Mouse (Mus musculus) bone marrow macrophage, adult 2 months (primary cell): ENCODE results near the gene Ckb. TPM values are rescaled to one million over a fixed set of nuclear protein-coding genes. Genes with fewer than 3 reads are reported as not detected.
A peak's percentile ranks its signal among the peaks of the same experiment; 100 is the strongest.
"Not testable (repeated sequence)": the region's sequence is repeated elsewhere in the genome, so short reads cannot be mapped to it uniquely, and the experiment has no call there.

Experiments used
- H3K27ac ChIP-seq: 2 replicates; pipeline ENCODE4 v1.5.1; 2012; ENCODE audit warnings: low read depth, low read length; ENCODE audit not compliant: insufficient read depth
- H3K4me1 ChIP-seq: 2 replicates; pipeline ENCODE4 v1.6.1; 2012; ENCODE audit warnings: low read length; ENCODE audit not compliant: control insufficient read depth, insufficient read depth
- H3K4me3 ChIP-seq: 2 replicates; pipeline ENCODE4 v1.5.1; 2012; ENCODE audit warnings: mild to moderate bottlenecking, low read length, moderate library complexity; ENCODE audit not compliant: insufficient read depth
- CTCF ChIP-seq: IDR thresholded peaks from 2 replicates; pipeline ENCODE4 v1.5.1; 2012; ENCODE audit warnings: low read depth, mild to moderate bottlenecking, low read length, moderate library complexity
- POLR2A ChIP-seq: IDR thresholded peaks from 2 replicates; pipeline ENCODE4 v1.6.1; 2012; ENCODE audit warnings: mild to moderate bottlenecking, low read depth, low read length, borderline replicate concordance
- polyA plus RNA-seq: library from polyadenylated mRNA; stranded (reverse); fragments of >200 nt; gene quantifications from 2 replicates; pipeline ENCODE4 v1.2.4, GENCODE M21; 2012; ENCODE audit not compliant: missing spikeins, insufficient read depth, insufficient read length

Ckb gene
- polyA plus RNA-seq, 1 experiment = 396 TPM

- TF ChIP-seq CTCF = no peak
- no peak for TF ChIP-seq POLR2A
- Histone ChIP-seq H3K4me3 (peak overlapping the region; percentile 89), H3K27ac (0 out of 2 replicates have a peak overlapping the region, but pooled peaks have one; percentile 92), H3K4me1 (peaks cover 39% of the 10 kb centered on the region)
Measured at GRCm38 (mm10) chr12:111670371-111670971, 1.7 kb downstream of the Ckb start.

DNA sequence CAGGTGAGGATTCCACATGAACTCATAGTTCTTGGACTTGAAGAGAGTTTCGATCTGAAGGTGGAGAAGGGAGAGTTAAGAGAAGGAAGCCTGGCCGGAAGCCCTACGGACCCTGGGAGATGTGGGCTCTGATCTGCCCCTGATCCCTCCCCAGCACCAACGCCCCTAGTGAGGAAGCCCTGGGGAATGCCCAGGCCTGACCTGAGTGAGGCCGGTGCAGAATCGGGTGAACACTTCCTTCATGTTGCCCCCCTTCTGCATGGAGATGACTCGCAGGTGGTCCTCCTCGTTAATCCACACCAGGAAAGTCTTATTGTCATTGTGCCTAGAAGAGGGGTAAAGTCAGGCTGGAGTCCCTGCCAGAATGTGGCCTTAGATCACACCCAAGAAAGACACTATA, 2.2 kb downstream of the Ckb start:
- TF ChIP-seq CTCF (no peak), POLR2A (no peak)
- Histone ChIP-seq H3K4me1 (peaks cover 36% of the 10 kb centered on the region), H3K27ac (peak overlapping the region; percentile 92), H3K4me3 (peak overlapping the region; percentile 89)

DNA sequence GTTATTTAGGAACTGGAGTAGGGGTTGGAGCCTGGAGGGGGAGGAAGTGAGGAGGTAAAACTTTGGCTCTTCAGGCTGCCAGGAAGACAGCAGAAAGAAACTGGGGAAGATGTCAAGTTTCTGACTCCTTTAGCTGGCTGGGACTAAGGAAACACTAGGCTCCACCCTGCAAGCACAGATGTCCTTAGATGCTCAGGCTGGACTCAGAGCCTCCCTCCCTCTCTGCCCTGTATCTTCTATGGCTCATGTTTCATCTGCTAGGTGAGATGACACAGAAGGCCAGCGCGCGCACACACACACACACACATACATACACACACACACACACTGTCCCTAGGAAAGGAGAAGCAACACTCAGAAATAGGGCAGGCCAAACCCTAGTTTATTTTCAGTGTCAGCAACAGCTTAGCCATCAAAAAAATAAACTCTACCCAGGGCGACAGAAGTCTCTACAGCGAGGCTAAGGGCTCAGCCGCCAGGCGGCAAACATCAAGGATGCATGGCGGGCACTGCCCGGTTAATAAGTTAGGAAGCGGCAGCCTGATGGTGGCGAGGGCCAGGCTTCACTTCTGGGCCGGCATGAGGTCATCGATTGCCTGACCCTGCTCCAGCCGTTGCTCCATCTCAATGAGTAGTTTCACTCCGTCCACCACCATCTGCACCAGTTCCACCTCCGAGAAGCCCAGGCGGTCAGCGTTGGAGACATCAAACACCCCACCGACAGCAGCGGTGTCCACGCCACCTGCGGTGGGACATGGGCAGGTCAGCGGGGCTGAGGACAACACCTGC, 2.9 kb downstream of the Ckb start:
- H3K27ac ChIP-seq = peak overlapping the region; percentile 92

DNA sequence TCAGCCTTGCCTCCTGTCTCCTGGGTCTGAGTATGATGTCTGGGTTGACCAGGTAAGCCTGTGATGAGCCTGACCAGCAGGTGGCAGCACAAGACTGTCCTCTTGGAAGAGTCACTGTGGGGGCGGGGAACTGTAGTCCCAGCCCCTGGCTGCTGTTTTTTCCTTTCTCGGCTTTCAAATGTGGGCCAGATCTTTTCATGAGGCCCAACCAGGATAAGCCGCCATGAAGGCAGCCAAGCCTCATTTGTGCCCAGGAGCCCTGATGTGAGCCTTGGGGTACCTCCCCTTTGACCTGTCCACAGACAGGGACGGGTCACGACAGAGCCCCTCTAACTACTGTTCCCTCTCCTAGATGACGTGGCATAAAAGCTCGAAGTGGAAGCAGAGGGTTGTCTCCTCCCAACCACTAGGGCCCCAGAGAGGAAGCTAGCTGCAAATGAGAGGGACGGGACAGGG, 3.7 kb downstream of the Ckb start:
- H3K4me3 ChIP-seq = peak overlapping the region; percentile 30
- TF ChIP-seq CTCF = peak; percentile 74; the same call in 1 of the 2 replicates
- TF ChIP-seq POLR2A = no peak
- H3K4me1 ChIP-seq = peaks cover 26% of the 10 kb centered on the region
- H3K27ac ChIP-seq = peak overlapping the region; percentile 92

More for the DNA sequence above, 2.9 kb downstream of the Ckb start:
- TF ChIP-seq CTCF = no peak
- no peak for TF ChIP-seq POLR2A
- Histone ChIP-seq H3K4me3 (peak overlapping the region; percentile 89), H3K4me1 (peaks cover 33% of the 10 kb centered on the region)

GRCm38 (mm10) chr12:111667421-111667820, 4.7 kb downstream of the Ckb start:
- no peak overlapping the region for H3K4me3 ChIP-seq
- TF ChIP-seq CTCF = no peak
- no peak for TF ChIP-seq POLR2A
- peaks cover 19% of the 10 kb centered on the region for H3K4me1 ChIP-seq
- no peak overlapping the region for H3K27ac ChIP-seq

DNA sequence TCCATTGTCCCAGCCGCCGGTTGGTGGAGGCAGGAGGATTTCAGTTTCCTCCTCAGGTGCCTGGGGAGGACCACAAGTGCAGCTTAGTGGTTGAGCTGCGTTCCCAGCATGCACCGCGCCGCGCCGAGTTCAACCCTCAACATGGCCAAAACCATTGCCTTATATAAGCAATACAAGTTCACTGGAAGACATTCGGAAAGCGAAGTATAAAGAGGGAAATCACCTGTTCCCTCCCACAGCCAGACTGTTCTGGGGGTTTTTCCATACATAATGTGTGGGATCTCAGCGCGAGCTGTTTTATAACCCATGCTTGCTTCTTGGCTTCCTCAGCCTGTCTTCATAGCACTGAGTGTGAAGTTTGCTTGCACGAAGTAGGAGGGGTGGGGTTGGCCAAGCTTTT, 5.8 kb downstream of the Ckb start:
- no peak overlapping the region for H3K27ac ChIP-seq
- no peak for TF ChIP-seq CTCF
- TF ChIP-seq POLR2A = no peak
- H3K4me3 ChIP-seq = no peak overlapping the region
- H3K4me1 ChIP-seq = peaks cover 17% of the 10 kb centered on the region

GRCm38 (mm10) chr12:111665041-111665880, 6.9 kb downstream of the Ckb start:
- TF ChIP-seq CTCF (no peak), POLR2A (no peak)
- Histone ChIP-seq H3K4me1 (peaks cover 14% of the 10 kb centered on the region), H3K4me3 (no peak overlapping the region), H3K27ac (no peak overlapping the region)

DNA sequence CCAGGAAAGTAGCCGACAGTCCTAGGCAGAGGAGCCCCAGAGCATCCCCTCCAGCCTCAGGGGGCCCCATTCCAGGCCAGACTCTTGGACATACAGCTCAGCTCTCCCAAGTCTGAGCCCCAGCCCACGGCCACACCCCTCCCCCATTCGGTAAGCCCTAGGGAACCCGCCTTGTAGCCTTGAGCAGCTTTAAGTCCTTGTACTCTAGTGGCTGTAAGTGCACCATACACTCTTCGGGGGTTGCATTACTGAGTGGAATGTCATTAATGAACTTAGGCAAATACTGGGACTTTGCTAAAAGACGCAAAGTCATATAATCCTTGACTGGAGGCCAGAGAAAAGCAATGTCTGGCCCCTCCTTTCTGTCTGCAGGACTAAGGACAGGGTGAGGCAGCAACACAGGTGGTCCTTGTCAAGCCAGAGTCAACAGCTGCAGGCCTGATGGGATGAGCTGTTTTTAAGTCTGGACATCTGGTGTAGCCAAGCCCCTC, 7.9 kb downstream of the Ckb start:
- no peak overlapping the region for H3K27ac ChIP-seq
- TF ChIP-seq CTCF = no peak
- TF ChIP-seq POLR2A = no peak
- H3K4me3 ChIP-seq = no peak overlapping the region
- H3K4me1 ChIP-seq = peaks cover 3% of the 10 kb centered on the region

DNA sequence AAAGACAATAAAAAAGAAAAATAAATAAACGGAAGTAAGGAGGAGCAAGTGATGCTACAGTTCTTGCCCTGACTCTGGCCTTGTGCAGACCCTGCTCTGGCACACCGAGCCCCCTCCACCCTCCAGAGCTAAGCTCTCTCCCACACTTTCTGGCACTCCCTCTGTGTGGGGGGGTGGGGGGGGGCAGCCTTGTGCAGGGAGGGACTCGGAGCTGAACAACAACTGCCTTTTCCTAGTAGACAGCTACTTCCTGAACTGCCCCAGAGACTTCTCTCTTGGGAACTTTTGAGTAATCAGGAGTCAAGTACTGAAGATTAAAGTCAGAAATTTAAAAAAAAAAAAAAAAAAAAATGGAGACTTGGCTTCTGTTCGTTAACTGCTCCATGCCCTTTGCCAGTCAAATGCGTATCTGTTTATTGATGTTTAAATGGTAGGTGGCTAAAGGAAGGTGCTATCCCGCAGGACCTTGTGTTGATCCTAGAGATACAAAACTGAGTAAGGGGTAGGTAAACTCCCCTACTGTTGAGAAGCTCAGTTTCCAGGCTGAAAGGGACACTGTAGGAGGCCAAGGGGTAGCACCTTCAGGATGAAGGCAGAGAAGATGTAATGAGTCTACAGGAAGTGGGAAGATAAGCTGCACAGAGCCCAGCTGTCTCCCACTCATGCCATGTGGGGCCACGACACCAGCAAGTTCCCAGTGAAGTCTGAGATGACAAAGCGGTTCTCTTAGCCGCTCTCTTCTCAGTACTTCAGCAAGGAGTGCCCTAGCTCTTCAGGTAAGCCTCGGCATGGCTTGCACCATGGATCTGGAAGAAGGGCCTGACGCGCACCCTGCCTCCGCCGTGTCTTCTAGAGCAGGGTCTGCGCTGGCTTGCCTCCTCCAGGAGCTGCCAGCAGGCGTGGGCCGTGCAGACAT, 8.7 kb downstream of the Ckb start:
- Histone ChIP-seq H3K4me1 (no peaks in the 10 kb centered on the region), H3K4me3 (no peak overlapping the region), H3K27ac (no peak overlapping the region)
- no peak for TF ChIP-seq CTCF
- no peak for TF ChIP-seq POLR2A

GRCm38 (mm10) chr12:111661554-111661953, 10.6 kb downstream of the Ckb start:
- H3K4me3 ChIP-seq, H3K27ac ChIP-seq, H3K4me1 ChIP-seq: not testable (repeated sequence)
